Mouse (Mus musculus): ENCODE measurements around the gene Atp1a3.

The Atp1a3 gene

DNA sequence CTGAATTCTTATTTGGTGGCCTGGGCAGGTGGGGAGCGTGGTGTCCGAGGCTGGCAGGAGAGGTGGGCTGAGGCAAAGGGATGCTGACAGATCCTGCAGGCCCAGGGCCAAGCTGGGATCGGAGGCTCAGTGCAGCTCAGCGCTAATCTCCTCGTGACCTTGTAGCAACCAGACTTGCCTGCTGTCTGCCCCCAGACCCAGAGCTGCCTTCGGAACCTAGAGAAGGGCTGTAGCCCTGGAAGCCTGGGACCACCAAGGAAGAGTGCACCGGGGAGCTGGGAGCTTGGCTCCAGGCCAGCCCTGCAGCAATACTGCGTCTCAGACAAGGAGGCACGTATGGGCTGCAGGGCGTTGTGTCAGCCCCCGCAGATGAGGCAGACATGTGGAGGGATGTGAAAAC is 2.5 kb downstream of the Atp1a3 start:
- DNase-seq, result no peak

DNA sequence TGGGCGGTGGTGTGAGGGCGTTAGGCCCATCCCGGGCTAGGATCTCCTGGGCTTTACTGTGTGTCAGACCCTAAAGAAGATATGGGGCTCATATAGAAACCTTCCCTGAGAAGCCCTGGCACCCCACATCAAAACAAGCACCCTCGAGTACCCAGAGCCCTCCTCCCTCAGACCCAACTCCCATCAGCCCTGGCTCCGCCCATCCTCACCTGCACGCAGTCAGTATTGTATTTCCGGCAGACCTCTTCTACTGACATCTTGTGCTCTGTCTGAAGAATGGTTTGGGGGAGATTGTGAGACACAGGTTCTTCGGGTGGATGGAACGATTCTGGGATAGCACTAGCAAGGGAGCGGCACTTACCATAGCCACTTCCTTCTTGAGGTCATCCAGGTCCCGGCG is 5.0 kb downstream of the Atp1a3 start:
- DNase-seq, result no peak

DNA sequence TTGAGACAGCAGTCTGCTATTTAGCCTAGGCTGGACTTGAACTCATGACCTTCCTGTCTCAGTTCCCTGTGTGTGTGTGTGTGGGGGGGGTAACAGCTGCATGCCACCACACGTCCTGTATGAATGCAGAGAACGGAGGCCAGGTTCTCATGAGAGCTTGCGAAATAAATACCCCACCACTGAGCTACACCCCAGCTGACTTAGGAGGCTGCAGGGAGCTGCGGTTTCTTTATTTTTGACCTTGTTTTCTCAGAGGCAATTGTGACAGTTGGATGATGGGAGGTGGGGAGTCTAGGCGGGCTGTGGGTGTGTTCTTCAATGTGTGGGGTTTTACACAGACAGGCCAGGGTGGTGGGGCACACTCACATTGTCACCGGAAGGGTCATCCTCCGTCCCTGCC is 5.5 kb downstream of the Atp1a3 start:
- DNase-seq, result no peak

DNA sequence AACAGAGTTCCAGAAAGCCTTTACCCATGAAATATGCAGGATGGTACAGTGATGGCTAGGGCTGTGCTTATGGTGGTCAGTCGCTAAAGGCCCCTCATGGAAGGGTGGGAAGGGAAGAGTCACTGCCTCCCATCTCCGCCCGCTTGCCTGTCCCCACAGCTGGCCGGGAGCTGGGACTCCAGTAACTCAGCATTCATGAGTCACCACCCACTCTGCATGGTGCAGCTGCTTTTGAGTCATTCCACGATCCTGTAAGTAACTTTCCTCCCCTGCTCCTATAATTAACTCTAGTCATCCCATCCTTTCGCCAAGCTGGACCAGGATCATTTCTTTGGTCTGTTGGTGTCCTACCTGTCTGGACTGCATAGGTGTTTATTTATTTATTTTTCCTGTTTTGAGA is 12.7 kb downstream of the Atp1a3 start:
- no peak for DNase-seq

DNA sequence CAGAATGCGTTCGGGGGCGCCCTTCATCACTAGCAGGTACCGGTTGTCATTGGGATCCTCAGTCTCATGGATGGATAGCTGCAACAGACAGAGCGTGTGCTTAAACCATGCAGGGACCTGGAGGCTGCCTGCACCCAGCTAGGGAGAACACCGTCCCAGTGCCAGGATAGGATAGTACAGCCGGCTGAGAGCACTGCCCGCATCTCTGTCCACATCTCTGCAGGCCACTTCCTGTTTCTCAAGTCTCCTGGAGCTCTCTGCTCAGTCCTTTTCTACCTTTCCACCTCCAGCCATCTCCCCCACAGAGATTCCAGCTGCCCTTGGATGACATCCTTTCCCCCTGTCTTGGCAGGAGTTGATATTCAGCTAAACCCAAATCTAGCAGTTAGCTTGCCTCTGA is 15.3 kb downstream of the Atp1a3 start:
- no peak for DNase-seq

DNA sequence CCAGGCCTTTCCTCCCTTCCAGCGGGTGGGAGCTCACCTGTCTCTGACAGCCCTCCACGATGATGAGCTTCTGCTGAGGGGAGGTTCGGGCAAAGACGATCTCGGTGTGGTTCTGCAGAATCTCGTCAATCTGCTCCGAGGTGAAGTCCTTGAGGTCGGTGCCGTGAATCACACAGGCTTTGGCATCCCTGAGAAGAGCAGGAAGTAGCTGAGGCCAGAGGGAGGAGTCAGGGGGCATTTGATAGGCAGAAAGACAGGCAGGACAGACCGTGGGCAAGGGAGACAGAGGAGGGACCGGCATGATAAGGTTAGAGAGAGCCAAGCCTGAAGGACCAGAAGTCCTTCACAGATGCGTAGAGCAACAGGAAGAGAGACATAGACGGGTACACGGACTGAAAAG is 17.8 kb downstream of the Atp1a3 start:
- no peak for DNase-seq

DNA sequence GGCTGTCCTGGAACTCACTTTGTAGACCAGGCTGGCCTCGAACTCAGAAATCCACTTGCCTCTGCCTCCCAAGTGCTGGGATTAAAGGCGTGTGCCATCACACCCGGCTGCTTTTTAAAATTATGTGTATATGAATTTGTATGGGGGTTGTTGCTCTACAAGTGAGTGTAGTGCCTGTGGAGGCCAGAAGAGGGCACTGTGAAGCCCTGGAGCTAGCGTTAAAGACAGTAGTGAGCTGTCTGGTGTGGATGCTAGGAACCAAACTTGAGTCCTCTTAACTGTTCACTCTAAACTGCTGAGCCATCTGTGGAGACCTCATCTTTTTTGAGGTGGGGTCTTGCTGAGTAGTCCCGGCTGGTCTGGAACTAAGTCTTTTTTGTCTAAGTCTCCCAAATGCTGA is 20.0 kb downstream of the Atp1a3 start:
- no peak for DNase-seq

DNA sequence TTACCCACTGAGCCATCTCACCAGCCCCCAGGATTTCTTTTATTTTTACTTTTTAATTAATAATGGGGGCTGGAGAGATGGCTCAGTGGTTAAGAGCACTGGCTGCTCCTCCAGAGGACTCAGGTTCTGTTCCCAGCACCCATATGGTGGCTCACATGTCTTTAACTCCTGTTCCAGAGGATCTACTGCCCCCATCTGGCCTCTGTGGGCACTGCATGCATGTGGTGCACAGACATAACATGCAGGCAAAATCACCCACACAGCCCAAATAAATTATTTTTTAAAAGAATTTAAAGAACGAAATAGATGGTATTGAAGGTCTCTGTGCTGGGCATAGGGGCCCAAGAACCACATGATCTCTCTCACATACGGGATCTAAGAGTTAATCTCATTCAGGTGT is 21.5 kb downstream of the Atp1a3 start:
- DNase-seq, result no peak

DNA sequence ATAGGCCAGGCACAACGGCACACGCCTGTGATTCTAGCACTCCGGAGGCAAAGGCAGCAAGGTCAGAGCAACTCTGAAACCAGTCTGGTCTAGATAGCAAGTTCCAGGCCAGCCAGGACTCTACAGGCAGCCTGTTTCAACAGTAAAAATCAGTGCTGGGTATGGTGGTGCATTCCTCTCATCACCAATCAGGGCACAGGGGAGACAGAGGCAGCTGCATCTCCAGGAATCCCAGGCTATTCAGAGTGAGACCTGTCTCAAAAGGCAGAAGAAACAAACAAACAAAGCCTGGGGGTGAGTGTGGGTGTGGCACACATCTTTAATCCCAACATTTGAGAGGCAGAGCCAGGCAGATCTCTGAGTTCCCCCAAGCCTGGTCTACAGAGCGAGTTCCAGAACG is 22.4 kb downstream of the Atp1a3 start:
- no peak for DNase-seq

DNA sequence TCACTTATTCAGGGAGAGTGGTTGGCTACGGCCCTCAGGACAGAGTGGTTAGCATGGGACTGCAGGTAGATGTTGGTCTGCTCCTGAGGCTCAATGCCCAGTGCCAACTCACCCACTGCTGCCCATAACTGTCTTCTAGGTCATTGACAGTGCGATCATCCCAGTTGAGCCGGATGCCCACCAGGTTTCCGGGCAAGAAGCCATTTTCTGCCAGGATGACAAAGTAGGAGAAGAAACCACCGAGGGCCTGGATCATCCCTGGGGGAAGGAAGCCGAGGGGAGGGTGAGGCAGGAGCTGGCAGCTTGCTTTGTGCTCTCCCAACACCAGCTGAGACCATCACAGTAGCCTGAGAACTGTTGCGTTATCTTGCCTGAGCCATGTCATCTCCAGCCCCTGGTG is 25.3 kb downstream of the Atp1a3 start:
- DNase-seq, result no peak

DNA sequence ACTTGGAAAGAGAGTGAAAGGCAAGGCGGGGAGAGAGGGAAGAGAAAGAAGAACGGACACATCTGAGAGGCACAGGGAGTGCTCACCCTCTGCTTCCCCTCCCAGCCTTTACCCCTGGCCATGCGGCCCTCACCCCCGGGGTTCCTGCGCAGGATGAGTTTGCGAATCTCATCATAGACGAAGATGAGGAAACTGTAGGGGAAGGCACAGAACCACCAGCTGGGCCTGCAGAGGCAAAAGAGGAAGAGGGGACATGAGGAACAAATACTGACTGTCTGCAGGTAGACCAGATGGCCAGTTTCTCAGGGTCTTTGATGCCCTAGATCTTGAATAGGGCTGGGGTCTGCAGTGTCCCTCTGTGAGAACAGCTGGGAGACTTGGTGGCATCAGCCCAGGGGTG is 27.0 kb downstream of the Atp1a3 start:
- DNase-seq, result no peak

DNA sequence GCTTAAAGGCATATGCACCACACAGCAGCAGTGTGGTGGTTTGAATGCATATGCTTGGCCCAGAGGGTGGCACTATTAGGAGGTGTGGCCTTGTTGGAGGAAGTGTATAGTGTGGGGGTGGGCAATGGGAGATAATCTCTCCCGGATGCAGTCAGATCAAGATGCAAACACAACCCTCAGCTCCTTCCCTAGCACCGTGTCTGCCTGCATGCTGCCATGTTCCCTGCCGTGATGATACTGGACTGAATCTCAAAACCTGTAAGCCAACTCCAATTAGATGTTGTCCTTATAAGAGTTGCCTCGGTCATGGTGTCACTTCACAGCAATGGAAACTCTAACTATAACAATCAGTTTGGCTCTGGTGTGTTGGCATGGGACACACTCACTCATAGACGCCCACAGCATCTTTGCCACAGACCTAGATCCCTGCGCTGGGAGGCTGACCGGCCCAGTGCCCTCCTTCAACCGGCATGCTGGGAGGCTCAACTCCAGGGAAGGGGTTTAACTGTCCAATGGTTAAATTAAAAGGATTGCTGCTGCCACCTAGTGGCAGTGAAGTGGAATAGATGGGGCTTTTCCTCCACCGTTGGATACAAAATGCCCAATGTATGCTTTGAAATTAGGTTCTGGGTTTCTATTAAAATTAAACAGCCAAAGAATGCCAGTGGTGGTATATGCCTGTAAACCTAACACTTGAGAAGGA is 30.7 kb downstream of the Atp1a3 start:
- DNase-seq, result peak; percentile 43

DNA sequence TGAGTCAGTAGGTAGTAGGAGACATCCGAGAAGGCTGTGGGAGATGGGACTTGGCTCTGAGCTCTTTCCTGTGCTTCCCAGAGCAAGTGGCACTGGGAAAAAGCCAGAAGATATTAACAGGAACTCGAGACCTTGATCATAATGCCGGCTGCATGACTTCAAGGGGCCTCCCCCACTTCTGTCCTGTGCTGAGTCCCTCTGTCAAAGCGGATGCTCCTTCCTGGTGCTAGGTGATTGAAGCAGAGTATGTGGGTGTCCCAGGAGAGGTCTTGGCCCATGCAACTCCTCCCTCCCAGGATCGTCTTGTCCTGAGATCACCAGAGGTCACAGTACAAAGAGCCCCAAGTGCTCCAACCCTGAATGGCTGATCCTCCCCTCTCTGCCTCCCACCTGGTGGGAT is 31.9 kb downstream of the Atp1a3 start:
- DNase-seq, result peak; percentile 13

DNA sequence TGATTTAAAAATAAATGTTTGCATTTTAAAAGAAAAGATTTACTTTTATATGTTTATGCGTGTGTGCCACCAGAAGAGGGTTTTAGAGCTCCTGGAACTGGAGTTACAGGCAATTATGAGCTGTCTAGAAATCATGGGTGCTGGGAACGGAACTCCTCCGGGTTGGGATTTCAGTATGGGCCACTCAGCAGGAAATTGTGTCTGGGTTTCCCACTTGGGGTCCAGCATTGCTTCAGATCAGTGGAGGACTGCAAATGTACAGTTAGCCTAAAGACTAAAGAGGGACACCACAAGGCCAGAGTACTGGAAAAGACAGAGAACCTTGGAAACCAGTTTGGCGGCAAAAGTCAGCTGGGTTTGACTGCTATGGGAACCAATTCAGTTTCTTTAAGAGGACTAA is 32.5 kb downstream of the Atp1a3 start:
- peak; percentile 14 for DNase-seq

DNA sequence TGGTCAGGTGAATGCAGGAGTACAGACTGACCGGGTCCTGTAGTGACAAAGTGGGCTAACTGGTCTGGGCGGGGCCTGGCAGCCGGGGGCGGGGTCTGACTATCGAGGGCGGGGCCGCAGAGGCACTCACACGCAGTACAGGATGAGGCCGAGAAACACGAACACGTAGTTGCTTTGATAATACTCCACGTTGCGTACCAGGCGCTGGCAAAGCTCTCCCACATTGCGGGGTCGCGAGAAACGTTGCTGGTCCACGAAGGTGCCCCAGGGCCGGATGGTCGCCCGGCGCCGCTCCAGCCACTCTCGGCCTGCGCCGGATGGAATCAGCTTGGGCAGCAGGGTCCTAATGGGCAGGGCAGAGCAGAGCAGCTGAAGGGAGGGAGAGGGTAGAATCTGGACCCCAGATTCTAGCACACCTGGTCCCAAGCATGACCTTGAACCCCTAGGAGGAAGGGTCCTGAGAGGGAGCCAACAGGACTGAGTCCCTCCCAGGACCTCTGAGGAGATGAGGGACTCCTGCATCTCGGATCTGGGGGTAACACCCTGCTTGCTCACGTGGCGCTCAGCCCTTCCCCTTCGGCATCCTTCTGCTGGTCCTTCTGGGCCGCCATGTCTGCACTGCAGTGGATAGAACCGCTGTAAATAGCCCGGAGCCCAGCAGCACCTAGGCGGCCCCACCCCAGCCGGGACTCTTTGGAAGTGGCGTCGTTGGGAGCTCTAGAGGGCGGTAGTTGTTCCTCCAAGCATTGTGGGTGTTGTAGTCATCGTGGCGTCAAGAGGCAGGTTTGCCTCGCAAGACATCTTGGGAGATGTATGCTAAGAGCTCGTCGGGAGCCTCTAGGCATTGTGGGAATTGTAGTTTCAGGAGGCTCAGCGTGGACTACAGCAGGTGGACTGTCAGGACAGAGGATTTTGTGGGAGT is 33.5 kb downstream of the Atp1a3 start, which contains the start of gene Rabac1:
Gene Rabac1 (minus strand): TSS at position 783 of the 922 bp plus-strand sequence.
- peak; percentile 98 for DNase-seq

DNA sequence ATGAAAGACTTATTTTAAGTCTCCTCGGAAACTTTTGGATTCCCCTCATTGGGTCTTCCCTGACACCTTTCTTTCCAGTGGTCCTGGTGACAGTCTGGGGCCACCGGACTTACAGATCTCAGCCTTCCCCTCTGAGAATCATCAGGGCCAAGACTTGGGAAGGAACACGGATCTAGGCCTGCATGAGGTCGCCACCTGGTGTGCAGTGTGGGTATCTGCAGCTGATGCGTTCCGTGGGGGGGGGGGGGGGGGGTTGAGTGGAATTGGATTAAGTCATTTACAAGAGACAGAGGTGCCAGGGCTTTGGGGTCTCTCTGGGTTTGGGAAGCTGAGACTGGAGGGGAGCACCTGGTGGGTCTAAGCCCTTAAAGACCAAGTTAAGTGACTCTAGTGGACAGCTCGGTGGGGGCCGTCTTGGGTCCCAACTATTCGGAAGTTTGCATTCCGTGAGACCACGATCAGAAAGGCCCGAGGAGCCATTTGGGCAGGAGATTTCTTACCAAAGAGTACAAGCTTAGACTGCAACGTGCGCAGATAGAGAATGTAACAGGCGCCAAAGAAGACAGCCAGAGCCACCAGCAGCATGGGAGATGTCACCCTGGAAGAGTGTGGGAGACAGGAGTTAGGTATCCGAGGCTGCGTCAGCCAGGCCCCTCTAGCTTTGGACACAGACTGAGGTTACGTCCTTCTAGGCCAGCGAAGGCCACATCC is 34.3 kb downstream of the Atp1a3 start:
- peak; percentile 28 for DNase-seq

DNA sequence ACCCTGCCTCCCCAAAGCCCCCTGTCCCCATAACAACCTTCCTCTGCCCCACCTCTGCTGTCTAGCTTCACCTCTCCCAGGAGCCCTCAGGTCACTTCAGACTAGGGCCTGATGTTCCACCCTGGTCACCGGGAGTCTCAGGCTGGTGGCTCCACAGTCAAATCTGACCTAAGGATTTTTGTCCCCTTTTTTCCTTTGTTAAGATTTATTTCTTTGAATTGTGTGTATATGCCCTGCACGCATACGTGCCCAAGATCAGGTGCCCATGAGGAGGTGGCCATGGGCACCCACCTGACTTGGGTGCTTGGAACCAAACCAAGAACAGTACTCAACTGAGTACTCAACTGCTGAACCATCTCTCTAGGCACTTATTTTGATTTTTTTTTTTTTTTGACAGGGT is 35.4 kb downstream of the Atp1a3 start:
- DNase-seq, result no peak

DNA sequence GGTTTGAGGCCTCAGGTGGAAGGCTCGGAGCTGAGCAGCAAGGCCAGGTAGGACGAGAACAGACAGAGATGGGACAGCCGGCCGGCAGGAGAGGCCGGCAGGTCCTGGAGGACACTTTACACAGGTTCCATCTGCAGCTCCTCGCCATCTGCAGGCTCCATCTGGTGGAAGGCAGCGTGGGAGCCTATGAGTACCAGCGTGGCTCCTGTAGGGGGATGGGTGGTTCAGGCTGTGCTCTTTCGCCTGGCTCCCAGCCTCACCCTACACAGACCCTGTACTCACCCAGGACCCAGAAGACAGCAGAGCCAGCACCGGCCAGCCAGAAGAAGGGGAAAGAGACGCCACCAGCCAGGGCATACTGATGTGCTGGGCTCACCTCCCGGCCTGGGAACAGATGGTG is 36.0 kb downstream of the Atp1a3 start:
- DNase-seq, result peak; percentile 9

DNA sequence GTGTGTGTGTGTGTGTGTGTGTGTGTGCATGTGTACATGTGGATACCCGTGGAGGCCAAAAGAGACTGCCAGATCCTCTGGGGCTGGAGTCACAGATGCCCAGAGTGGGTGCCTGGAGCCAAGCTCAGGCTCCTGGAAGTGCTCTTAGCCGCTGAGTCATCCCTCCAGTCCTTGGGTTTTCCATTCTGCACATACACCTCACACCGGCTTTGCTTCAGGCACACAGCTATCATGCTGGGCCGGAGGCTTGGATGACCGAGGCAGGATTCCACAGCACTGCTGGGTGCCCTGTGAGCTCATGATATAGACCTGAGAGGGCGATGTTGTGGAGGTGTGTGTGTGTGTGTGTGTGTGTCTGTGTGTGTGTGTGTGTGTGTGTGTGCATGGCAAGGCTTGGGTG is 37.3 kb downstream of the Atp1a3 start:
- DNase-seq, result no peak

DNA sequence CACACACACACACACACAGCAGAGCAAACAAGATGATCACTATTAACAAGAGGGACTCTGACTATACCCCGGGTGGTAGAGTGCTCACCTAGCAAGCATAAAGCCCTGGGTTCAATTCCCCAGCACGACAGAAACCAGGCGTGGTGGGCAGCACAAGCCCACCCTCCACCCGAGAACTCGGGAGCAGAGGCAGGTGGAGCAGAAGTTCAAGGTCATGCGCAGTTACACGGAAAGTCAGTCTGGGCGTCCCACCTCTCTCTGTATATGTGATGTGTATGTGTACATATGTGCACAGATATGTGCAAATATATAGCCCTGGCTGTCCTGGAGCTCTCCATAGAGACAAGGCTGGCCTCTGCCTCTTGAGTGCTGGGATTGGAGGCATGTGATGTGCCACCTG is 37.8 kb downstream of the Atp1a3 start:
- no peak for DNase-seq

DNA sequence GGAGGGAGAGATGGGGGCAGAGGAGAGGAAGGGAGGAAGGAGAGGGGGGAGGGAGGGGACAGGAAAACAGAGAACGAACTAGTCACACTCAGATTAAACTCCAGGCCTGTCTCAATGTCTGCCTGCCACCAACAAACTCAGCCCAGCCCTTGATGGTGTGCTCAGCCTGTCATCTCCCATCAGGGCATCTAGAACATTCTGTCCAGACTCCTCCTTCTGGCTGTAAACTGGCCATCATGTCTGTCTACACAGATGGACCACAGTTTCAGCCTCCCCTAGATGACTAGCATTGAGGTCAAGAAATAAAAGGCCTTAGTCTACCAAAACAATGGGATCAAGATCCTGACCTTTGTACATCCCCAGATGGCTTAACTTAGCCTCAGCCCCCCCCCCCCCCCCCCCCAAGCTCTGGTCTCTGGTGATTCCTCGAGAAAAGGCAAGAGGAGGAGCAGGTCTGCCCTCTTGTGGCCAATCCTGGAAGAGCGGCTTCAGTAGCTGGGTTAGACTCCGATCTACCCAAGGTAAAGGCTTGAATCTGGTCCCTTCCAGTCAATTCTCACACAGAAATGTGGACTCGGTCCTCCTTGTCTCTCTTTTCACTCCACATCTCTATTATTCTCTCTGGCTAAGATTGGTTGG is 40.7 kb downstream of the Atp1a3 start:
- DNase-seq, result peak; percentile 87

DNA sequence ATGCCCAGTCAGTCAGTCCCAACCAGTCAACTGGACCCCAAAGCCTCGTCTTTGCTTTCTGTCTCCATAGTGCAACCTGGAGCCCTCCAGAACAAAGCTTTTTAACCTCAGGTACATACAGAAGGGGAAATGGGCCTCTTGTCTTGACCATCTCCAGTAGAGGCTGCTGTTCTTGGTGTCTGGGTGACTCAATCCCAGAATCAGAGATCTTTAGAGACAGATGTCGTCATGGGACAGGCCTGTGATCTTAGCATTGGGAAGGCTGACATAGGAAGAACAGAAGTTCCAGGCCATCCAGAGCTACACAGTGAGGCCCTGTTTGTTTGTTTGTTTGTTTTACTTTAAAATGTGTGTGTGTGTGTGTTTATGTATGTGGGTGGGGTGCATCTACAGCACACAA is 41.5 kb downstream of the Atp1a3 start:
- DNase-seq, result no peak

DNA sequence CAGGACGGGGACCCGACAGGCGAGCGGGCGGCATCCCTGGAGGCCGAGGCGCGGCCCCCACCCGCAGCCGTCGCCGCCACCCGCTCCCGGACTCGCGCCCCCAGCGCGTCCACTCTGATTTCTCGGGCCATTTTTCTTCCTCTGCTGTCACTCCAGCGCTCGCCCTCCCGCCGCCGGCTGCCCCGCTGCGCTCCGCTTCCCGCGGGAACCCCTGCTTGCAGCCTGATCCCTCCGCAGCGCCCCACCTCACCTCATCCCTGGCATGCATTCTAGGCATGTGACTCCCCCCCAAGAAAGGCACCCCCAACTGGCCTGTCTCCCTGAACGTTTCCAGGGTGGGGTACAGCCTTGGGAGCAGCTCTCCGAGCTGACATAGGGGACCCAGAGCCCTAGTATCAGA is 50.5 kb downstream of the Atp1a3 start:
- no peak for DNase-seq
